Mouse (Mus musculus) left cerebral cortex, postnatal 36 days (tissue): Measurements from ENCODE around the gene Tbce. TPM values are rescaled to one million over a fixed set of nuclear protein-coding genes. Genes with fewer than 3 reads are reported as not detected.
A peak's percentile ranks its signal among the peaks of the same experiment; 100 is the strongest.
"Not testable (repeated sequence)": the region's sequence is repeated elsewhere in the genome, so short reads cannot be mapped to it uniquely, and the experiment has no call there.

Source experiments
- DNase-seq, 2 experiments: peaks; one replicate each; pipeline ENCODE4 v3.0.0; 2021 to 2022; ENCODE audit warnings: low spot score in 2 of 2, mixed read lengths in 1 of 2
- intact Hi-C: fragments of 180-260 bp; cut with DNase I; formaldehyde crosslinking; loops from one replicate; pipeline ENCODE4 v1.15.1; 2025
- total RNA-seq, 2 experiments: library from RNA; stranded (reverse); gene quantifications; 2 replicates each; pipeline ENCODE4 v1.2.3; 2021

Tbce gene
- total RNA-seq, 2 experiments from 2014 or later, result 55.6 to 91.8 TPM

DNA sequence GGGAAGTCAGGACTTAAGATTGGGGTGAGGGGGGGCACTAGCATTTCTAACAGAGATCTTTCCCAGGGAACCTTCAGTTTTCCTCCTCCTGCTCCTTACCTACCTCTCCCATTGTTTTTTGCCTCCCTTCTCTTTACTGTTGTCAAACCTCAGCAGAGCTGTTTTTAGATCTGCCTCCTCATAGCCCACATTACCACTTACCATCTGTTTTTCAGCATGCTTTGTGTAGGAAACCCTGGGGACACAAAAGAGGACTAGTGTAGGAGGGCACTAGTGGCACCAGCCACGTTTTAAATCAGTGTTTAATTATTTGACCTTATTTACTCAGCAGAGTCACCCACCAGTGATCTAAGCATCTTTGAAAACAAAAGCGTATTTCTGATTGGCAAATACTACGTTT is 46.4 kb downstream of the Tbce start:
- intact Hi-C loops, result no loop called here
- peak in 1 of 2 experiments; percentile 11 for DNase-seq

DNA sequence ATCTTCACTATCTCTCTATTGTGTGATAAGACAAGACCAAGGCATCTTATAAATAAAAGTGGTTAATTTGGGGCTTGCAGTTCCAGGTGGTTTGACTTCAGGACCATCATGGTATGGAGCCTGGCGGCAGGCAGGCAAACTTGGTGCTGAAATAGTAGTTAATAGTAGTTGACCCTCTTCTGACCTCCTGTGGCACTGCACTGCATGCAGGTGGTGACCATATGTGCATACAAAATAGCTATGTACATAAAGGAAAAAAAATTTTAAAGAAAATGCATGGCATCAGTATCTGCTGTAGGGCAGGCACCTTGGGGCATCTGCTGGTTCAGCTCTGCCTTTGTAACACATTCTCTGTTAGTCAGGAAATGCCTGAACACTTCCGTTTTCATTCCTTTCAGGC is 49.0 kb downstream of the Tbce start:
- intact Hi-C loops, result no loop called here

GRCm38 (mm10) chr13:13989135-13989534 is 50.3 kb downstream of the Tbce start:
- no peak for DNase-seq
- intact Hi-C loops, result no loop called here

More for the DNA sequence above, 49.0 kb downstream of the Tbce start:
- no peak for DNase-seq

GRCm38 (mm10) chr13:13983523-13983922 is 55.9 kb downstream of the Tbce start:
- DNase-seq, result no peak
- intact Hi-C loops, result no loop called here

GRCm38 (mm10) chr13:13981842-13982241 is 57.6 kb downstream of the Tbce start:
- DNase-seq, intact Hi-C loops: not testable (repeated sequence)

DNA sequence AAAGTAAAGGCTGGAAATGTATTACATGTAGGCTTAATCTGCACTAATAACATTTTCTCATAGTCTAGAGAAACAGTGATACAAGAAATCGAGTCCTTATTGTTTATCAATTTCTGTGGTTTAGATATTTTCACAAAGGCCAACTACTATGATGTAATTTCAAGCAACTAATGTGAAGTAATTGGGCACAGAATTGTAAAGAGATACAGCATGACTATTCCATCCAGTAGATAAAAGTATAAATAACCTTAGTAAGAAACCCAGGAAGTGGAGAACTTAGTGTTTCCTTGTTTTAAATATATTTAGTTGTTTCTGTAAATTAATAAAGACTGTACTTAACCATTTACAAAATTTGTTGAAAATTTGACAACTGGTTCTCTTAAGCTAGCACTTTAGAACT is 69.6 kb downstream of the Tbce start:
- no peak for DNase-seq
- intact Hi-C loops, result no loop called here

DNA sequence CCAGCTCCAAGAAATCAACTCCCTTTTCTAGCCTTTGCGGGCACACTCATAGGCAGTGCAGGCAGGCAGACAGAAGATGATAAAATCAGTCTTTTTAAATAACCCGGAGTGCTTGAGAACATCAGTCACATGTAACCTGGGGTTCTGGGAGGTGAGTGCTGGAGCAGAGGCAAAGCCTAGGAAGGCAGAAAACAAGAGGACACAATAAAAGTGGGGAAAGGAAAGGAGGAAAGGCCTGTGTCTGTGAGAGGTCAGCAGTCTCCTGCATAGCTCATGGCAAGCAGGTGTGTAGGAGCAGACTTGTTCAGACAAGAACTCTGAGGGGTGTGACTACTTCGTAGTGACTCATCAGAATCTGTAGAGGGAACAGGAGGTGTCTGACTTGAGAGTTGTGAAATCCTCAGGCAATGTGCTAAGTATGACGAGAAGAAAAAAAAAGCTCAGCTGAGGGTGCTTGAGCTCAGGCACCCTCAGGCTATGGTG is 70.8 kb downstream of the Tbce start:
- DNase-seq, result peak; percentile 37 to 42
- intact Hi-C loops, result no loop called here

GRCm38 (mm10) chr13:13966172-13966571 is 73.3 kb downstream of the Tbce start:
- intact Hi-C loops, result no loop called here
- no peak for DNase-seq

DNA sequence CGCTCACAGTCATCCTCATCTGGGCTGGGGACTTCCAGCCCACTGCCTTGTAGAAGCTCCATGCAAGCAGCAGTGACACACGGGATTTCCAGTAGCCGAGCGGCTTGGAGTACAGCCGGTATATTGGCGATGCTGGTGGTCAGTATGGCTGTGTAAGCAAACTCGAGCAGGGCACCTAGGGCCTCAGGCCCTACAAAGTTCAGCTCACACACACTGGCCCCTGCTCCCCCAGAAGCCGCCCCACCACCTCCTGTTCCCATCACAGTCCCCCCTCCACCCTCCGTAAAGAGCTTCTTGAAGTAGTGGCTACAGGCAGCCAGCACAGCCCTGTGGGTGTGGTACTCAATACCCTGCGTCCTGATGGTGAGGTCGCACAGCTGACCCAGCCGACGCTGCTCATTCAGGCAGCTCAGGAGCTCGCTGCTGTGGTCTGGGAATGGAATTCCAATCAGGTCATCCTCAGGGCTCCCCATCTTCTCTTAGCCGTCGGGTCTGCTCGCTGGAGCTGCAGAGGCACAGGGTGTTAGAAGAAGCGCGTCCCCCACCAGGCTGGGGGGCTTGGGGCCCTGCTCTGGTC is 74.0 kb downstream of the Tbce start:
- DNase-seq, result no peak
- intact Hi-C loops, result no loop called here

DNA sequence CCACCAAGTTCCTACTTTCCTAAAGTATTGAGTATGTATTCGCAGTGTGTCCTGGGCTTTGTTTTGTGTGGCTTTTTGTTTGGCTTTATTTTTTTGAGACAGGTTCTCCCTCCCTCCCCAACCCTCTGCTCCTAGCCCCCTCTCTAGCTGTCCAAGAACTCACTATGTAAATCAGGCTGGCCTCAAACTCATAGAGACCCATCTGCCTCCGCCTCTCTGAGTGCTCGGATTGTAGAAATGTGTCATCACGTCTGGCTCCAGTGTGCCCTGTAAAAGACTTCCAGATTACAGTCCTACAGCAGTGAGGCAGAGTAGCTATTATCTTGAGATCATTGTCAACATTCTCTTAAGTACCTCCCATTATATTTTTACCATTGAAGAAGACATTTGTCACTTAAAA is 78.4 kb downstream of the Tbce start:
- no peak for DNase-seq
- intact Hi-C loops, result no loop called here

DNA sequence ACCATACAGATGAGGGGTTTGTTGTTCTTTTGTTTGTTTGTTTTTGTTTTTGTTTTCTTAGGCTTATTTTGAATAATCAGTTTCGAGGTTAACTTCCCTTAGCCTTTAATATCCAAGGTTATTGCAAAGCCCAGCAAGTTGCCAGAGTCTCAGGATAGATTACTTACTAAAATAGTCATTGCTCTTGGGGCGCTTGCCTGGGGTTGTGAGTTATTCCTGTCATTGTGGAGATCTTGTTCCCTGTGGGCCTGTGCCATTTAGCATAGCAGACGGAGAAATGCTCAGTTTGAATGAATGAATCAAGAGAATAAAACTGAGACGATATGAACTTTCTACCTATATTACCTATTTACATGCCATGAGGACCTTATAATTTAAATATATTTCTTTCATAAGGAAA is 79.2 kb downstream of the Tbce start:
- DNase-seq, result no peak
- intact Hi-C loops, result no loop called here

DNA sequence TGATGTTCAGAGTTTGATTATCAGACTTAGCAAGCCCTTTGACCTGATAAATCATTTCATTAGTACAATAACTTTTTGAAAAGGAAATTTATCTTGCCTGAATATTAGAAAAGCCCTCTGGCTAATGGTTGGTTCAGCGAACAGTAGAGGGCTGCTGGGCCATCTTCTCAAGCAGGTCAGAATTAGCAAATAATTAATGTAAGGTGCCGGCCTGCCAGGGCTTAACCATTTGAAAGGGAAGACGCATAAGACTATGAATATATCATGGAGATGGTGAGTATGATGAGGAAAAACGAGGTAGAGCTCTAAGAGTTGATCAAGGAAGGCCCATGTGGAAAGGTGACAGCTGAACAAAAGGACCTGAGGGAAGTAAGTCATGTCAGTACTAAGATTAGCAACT is 82.8 kb downstream of the Tbce start:
- DNase-seq, result no peak
- intact Hi-C loops, result no loop called here

GRCm38 (mm10) chr13:13954931-13955330 is 84.5 kb downstream of the Tbce start:
- intact Hi-C loops, result loop anchor here (2.0 to 5.0 kb wide), 2 partner anchors 84 to 107 kb away; partner anchors contain the start of genes Arid4b, Ggps1 and Tbce
- no peak for DNase-seq

- peak; percentile 95 to 97 for DNase-seq
- intact Hi-C loops, result loop anchor here (2.0 to 5.0 kb wide), 2 partner anchors 85 to 108 kb away; partner anchors contain the start of genes Arid4b, Ggps1 and Tbce
Measured at GRCm38 (mm10) chr13:13953874-13954832, 85.3 kb downstream of the Tbce start, which contains the start of gene B3galnt2. Gene B3galnt2, plus strand, starts transcription at chr13:13954469.

Other genes with a start within 250 kb of the Tbce start
- 10 to 100 TPM; 12.3 to 15.1 TPM for gene B3galnt2, start 85.2 kb downstream of the Tbce start, total RNA-seq
- 10 to 100 TPM; 39.5 to 55.9 TPM for gene Arid4b, start 23.6 kb upstream of the Tbce start, total RNA-seq
- gene Ggps1, start 23.9 kb upstream of the Tbce start, total RNA-seq, result 10 to 100 TPM; 64.1 to 66.1 TPM